In the genomic region with DNA sequence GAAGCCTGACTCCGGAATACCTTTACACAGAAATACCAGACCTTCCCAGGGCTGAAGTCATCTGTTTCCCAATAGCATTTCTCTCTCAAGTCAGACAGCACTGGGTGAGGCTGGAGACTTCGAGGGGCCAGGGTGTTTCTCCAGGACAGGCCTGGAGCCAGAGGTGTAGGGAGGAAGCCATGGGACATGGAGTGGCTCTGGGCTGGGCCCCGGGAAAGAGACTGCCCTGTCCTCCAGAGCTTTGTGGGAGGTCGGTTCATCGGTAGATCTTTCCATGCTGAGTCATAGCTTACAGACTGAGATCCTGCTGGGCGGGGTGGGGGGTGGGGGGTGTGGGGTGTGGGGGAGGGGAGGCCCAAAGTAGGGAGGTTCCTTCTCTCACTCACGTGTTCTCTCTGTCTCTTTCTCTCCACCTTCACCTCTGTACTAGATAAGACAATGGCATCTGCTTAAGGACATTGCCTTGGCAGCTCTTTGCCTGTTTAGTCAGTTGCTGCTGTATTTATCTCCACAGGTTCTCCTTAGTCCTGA, we compare ENCODE assay signal across 9 mouse cellular contexts. TPM values are rescaled to one million over a fixed set of nuclear protein-coding genes. Genes with fewer than 3 reads are reported as not detected.
DNase-seq lines count a peak whose midpoint lies in the region; ATAC-seq and TF ChIP-seq lines count a peak whose summit lies in the region.
"Had no signal": no experiment of that assay in that cellular context is flagged by ENCODE, and none has a peak within 500 bp of the region (broad histone marks: within the 10 kb centered on the region; RNA-seq: fewer than 3 reads in every experiment).

No protein-coding gene starts in this region.

- no peak for TF ChIP-seq CTCF in lung, embryonic 14.5 days (IDR thresholded peaks at IDR 0.05; ENCODE audit: low read depth)
- no peak for TF ChIP-seq CTCF in left cerebral cortex, adult 2 months (IDR thresholded peaks at IDR 0.05)

- 7% methylated on average over 7 of the region's 7 CpGs for WGBS in heart, embryonic 12.5 days
- WGBS in lung, embryonic 14.5 days, result 13% methylated on average over 7 of the region's 7 CpGs

- peaks cover 19% of the 10 kb centered on the region for H3K4me1 ChIP-seq in heart, embryonic 12.5 days (replicated peaks)
- H3K4me1 ChIP-seq in lung, embryonic 14.5 days (ENCODE audit: insufficient read depth), result no peaks in the 10 kb centered on the region

- DNase-seq in 416B (ENCODE audit: low read depth) (peak; percentile 68), MN1 (ENCODE audit: low spot score) (peak; percentile 54)
- no peak for DNase-seq in lung, embryonic 14.5 days
- no peak for DNase-seq in cerebellum, adult 9-10 months
- DNase-seq in cerebellum, postnatal 4 days (ENCODE audit: low spot score in 2 of 2), result no peak
- no peak for DNase-seq in left cerebral cortex, adult 2 months (ENCODE audit: extremely low spot score in 1 of 2, low spot score in 2 of 2)

- peak; percentile 91 for ATAC-seq in heart, embryonic 12.5 days (ENCODE audit: insufficient number of reproducible peaks, low FRiP score)
- peak; percentile 49; the same call in 1 of the 2 replicates for ATAC-seq in lung, embryonic 14.5 days (ENCODE audit: insufficient read depth)
- no peak for ATAC-seq in inflammation-experienced regulatory T-cells, adult 6 months

- H3K4me3 ChIP-seq in heart, embryonic 12.5 days, result no peak overlapping the region
- no peak overlapping the region for H3K4me3 ChIP-seq in lung, embryonic 14.5 days (ENCODE audit: low read depth, low read length)
- no peak overlapping the region for H3K4me3 ChIP-seq in left cerebral cortex, adult 2 months
- H3K4me3 ChIP-seq: embryonic facial prominence, embryonic 12.5 days had no signal

- H3K27ac ChIP-seq in heart, embryonic 12.5 days (ENCODE audit: poor library complexity, severe bottlenecking), result peak overlapping the region; percentile 1; the same call in 1 of the 2 replicates
- H3K27ac ChIP-seq in lung, embryonic 14.5 days (ENCODE audit: low read depth), result no peak overlapping the region
- H3K27ac ChIP-seq in left cerebral cortex, adult 2 months, result no peak overlapping the region
- H3K27ac ChIP-seq: embryonic facial prominence, embryonic 12.5 days had no signal

- H3K27me3 ChIP-seq in heart, embryonic 12.5 days (replicated peaks), result no peaks in the 10 kb centered on the region
- no peaks in the 10 kb centered on the region for H3K27me3 ChIP-seq in lung, embryonic 14.5 days (ENCODE audit: insufficient read depth, low read length)
- H3K27me3 ChIP-seq: embryonic facial prominence, embryonic 12.5 days had no signal

- intact Hi-C loops in left cerebral cortex, adult 2 months (cut with DNase I), result no loop called here

- no peaks in the 10 kb centered on the region for H3K9me3 ChIP-seq in heart, embryonic 12.5 days (replicated peaks)
- no peaks in the 10 kb centered on the region for H3K9me3 ChIP-seq in lung, embryonic 14.5 days (ENCODE audit: low read depth, low read length)
- H3K9me3 ChIP-seq: embryonic facial prominence, embryonic 12.5 days had no signal

- H3K4me2 ChIP-seq in heart, embryonic 12.5 days, result 0 out of 2 replicates have a peak overlapping the region, but pooled peaks have one; percentile 0
- no peak overlapping the region for H3K4me2 ChIP-seq in lung, embryonic 14.5 days
- H3K4me2 ChIP-seq: embryonic facial prominence, embryonic 12.5 days had no signal

- H3K9ac ChIP-seq in heart, embryonic 12.5 days, result 0 out of 2 replicates have a peak overlapping the region, but pooled peaks have one; percentile 23
- no peak overlapping the region for H3K9ac ChIP-seq in lung, embryonic 14.5 days
- H3K9ac ChIP-seq: embryonic facial prominence, embryonic 12.5 days had no signal

- H3K36me3 ChIP-seq in heart, embryonic 12.5 days, result no peaks in the 10 kb centered on the region
- H3K36me3 ChIP-seq in lung, embryonic 14.5 days (ENCODE audit: insufficient read depth), result no peaks in the 10 kb centered on the region
- H3K36me3 ChIP-seq: embryonic facial prominence, embryonic 12.5 days had no signal

RNA-seq across cellular contexts. Expression of gene Pecam1, which starts 27.5 kb away (rescaled TPM):
- 67.9 and 73.1 TPM in 2 replicates for polyA plus RNA-seq in heart, embryonic 12.5 days (2016; fragmentation: Nextera tagmentation; extraction: Ambion mirVana)
- polyA plus RNA-seq in lung, embryonic 14.5 days (2014; fragmentation: Nextera tagmentation; extraction: Ambion mirVana), result 89.5 and 95.9 TPM in 2 replicates
- 100 to 1,000 TPM in 2 of 3 experiments, 10 to 100 TPM in 1; 44.4 to 106 (median 100) TPM for polyA plus RNA-seq in inflammation-experienced regulatory T-cells, adult 6 months (2017; shearing (Covaris generic))
- total RNA-seq in left cerebral cortex, adult 2 months (2021), result 10 to 100 TPM; 17.3 to 22.0 TPM

RNA-seq across cellular contexts. Expression of gene Milr1, which starts 28.1 kb away (rescaled TPM):
- 0.57 and 0.95 TPM in 2 replicates for polyA plus RNA-seq in heart, embryonic 12.5 days (2016; fragmentation: Nextera tagmentation; extraction: Ambion mirVana)
- 1.6 and 1.7 TPM in 2 replicates for polyA plus RNA-seq in lung, embryonic 14.5 days (2014; fragmentation: Nextera tagmentation; extraction: Ambion mirVana)
- 10 to 100 TPM in 2 of 3 experiments, 1 to 10 TPM in 1; 9.0 to 12.2 (median 11.5) TPM for polyA plus RNA-seq in inflammation-experienced regulatory T-cells, adult 6 months (2017; shearing (Covaris generic))
- total RNA-seq in left cerebral cortex, adult 2 months (2021), result under 1 TPM in 1 of 2 experiments, not detected in 1; 0.44 TPM

RNA-seq across cellular contexts. Expression of gene Polg2, which starts 56.4 kb away (rescaled TPM):
- 6.9 and 7.6 TPM in 2 replicates for polyA plus RNA-seq in heart, embryonic 12.5 days (2016; fragmentation: Nextera tagmentation; extraction: Ambion mirVana)
- 8.6 and 9.9 TPM in 2 replicates for polyA plus RNA-seq in lung, embryonic 14.5 days (2014; fragmentation: Nextera tagmentation; extraction: Ambion mirVana)
- 10 to 100 TPM; 12.5 to 20.8 (median 13.3) TPM for polyA plus RNA-seq in inflammation-experienced regulatory T-cells, adult 6 months (2017; shearing (Covaris generic))
- total RNA-seq in left cerebral cortex, adult 2 months (2021), result 1 to 10 TPM; 3.2 to 4.2 TPM

Comparison
In these comparisons a context has a peak if more than half of its experiments do, and no peak if none do; other contexts are left out.
1. DNase-seq: peak in 416B (single experiment) and MN1 (single experiment); none in lung, embryonic 14.5 days (single experiment), cerebellum, adult 9-10 months (single experiment), cerebellum, postnatal 4 days (0 of 2) and left cerebral cortex, adult 2 months (0 of 2).